Mouse (Mus musculus) heart, postnatal 0 days (tissue): ENCODE data around the gene Pitx2. TPM values are rescaled to one million over a fixed set of nuclear protein-coding genes. Genes with fewer than 3 reads are reported as not detected.

Source experiments
- ATAC-seq: fragments of 200-750 bp; cut with Nextera tagmentation; 2 replicates; pipeline ENCODE4 v1.8.0; 2017; ENCODE audit warnings: low read depth, moderate number of reproducible peaks, moderate library complexity; ENCODE audit not compliant: insufficient read depth
- DNase-seq: peaks from one replicate; pipeline ENCODE4 v3.0.0-alpha.2; 2016; ENCODE audit warnings: low spot score
- H3K27ac ChIP-seq: fragments of 300-500 bp; sonication (generic); 2 replicates; pipeline ENCODE4 v1.5.1; 2014; ENCODE audit warnings: low read depth, mild to moderate bottlenecking
- H3K27me3 ChIP-seq: fragments of 300-500 bp; sonication (generic); 2 replicates; pipeline ENCODE4 v1.6.1; 2014; ENCODE audit warnings: low read length, mixed read lengths; ENCODE audit not compliant: control insufficient read depth, insufficient read depth
- H3K36me3 ChIP-seq: fragments of 300-500 bp; sonication (generic); replicated peaks from 2 replicates; pipeline ENCODE4 v1.6.1; 2014; ENCODE audit warnings: low read length, mixed read lengths; ENCODE audit not compliant: control insufficient read depth, insufficient read depth
- H3K4me1 ChIP-seq: fragments of 300-500 bp; sonication (generic); 2 replicates; pipeline ENCODE4 v1.6.1; 2014; ENCODE audit warnings: antibody characterized with exemption; ENCODE audit not compliant: control insufficient read depth, insufficient read depth
- H3K4me2 ChIP-seq: fragments of 300-500 bp; sonication (generic); 2 replicates; pipeline ENCODE4 v1.6.1; 2014; ENCODE audit warnings: low read depth, mild to moderate bottlenecking, low read length, moderate library complexity
- H3K4me3 ChIP-seq: fragments of 300-500 bp; sonication (generic); 2 replicates; pipeline ENCODE4 v1.5.1; 2014; ENCODE audit warnings: low read depth, low read length
- H3K9ac ChIP-seq: fragments of 300-500 bp; sonication (generic); replicated peaks from 2 replicates; pipeline ENCODE4 v1.6.1; 2014; ENCODE audit warnings: low read depth, low read length, mixed read lengths
- H3K9me3 ChIP-seq: fragments of 300-500 bp; sonication (generic); replicated peaks from 2 replicates; pipeline ENCODE4 v1.6.1; 2016; ENCODE audit warnings: low read length; ENCODE audit not compliant: control insufficient read depth
- CTCF ChIP-seq: IDR thresholded peaks from 2 replicates; pipeline ENCODE4 v1.5.1; 2016; ENCODE audit warnings: antibody characterized with exemption, control low read depth, low read depth
- EP300 ChIP-seq: IDR thresholded peaks from 2 replicates; pipeline ENCODE4 v1.6.1; 2016; ENCODE audit warnings: antibody characterized with exemption, low read depth
- WGBS: fragments of 180-500 bp; shearing (Covaris S2); extraction: QIAGEN DNeasy Blood & Tissue Kit; methylation state at CpG from one replicate; pipeline ENCODE4 v1.1.7; 2014; 5-methylcytosine and 5-hydroxymethylcytosine counted together
- polyA plus RNA-seq: library from polyadenylated mRNA; unstranded; fragments of >200 nt; fragmentation: Nextera tagmentation; extraction: Ambion mirVana; gene quantifications from 2 replicates; pipeline ENCODE4 v1.2.1, GENCODE M21; 2015
- total RNA-seq: library from RNA; depleted of rRNA; stranded (reverse); fragments of >200 nt; gene quantifications from 2 replicates; pipeline ENCODE4 v1.2.3, GENCODE M21; 2014; ENCODE audit warnings: low replicate concordance

Pitx2 gene
- total and polyA plus RNA-seq, 2 experiments from 2014 or later: 3.9 to 13.0 TPM

GRCm38 (mm10) chr3:129164246-129164645, 35.4 kb upstream of the Pitx2 start:
- H3K27me3 ChIP-seq: no peaks in the 10 kb centered on the region
- no peaks in the 10 kb centered on the region for H3K4me1 ChIP-seq
- H3K4me3 ChIP-seq: no peak overlapping the region
- no peak for DNase-seq
- H3K4me2 ChIP-seq: no peak overlapping the region
- no peaks in the 10 kb centered on the region for H3K9me3 ChIP-seq
- H3K36me3 ChIP-seq: no peaks in the 10 kb centered on the region
- TF ChIP-seq EP300 (no peak), CTCF (no peak)
- no peak for ATAC-seq
- WGBS: 81% methylated on average over 1 of the region's 1 CpGs
- no peak overlapping the region for H3K9ac ChIP-seq
- no peak overlapping the region for H3K27ac ChIP-seq

- H3K9ac ChIP-seq: no peak overlapping the region
- 72% methylated on average over 8 of the region's 8 CpGs for WGBS
- TF ChIP-seq EP300 (no peak), CTCF (no peak)
- no peak overlapping the region for H3K4me2 ChIP-seq
- H3K4me1 ChIP-seq: no peaks in the 10 kb centered on the region
- no peak overlapping the region for H3K4me3 ChIP-seq
- H3K36me3 ChIP-seq: no peaks in the 10 kb centered on the region
- H3K9me3 ChIP-seq: no peaks in the 10 kb centered on the region
- DNase-seq (no peak), ATAC-seq (no peak)
- no peak overlapping the region for H3K27ac ChIP-seq
- H3K27me3 ChIP-seq: no peaks in the 10 kb centered on the region
Measured at GRCm38 (mm10) chr3:129165715-129166114, 34.0 kb upstream of the Pitx2 start.

GRCm38 (mm10) chr3:129166684-129167083, 33.0 kb upstream of the Pitx2 start:
- Histone ChIP-seq H3K9me3 (no peaks in the 10 kb centered on the region), H3K4me1 (no peaks in the 10 kb centered on the region), H3K36me3 (no peaks in the 10 kb centered on the region), H3K4me3 (no peak overlapping the region), H3K27ac (no peak overlapping the region), H3K4me2 (no peak overlapping the region), H3K9ac (no peak overlapping the region), H3K27me3 (no peaks in the 10 kb centered on the region)
- TF ChIP-seq EP300: no peak
- no peak for TF ChIP-seq CTCF
- no peak for ATAC-seq
- DNase-seq: no peak
- WGBS: 19% methylated on average over 6 of the region's 6 CpGs

DNA sequence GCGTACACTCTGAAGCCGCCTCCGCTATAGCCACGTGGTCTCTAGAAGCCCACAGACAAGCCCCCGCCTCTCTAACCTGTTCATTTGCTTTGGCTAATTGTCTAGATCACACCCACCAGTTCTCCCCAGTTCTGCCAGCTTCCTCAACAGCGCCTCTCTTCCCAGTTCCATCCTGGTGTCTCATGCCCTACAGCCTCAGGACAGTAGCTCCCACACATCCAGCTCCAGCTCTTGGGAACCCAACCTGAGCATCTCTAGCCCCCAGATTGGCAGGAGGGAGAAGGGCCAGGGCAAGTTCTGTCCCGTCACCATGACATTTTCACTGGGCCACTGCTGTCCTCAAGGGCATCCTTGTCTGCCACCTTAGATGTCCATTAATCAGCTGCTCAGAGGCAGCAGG, 29.3 kb upstream of the Pitx2 start:
- H3K4me1 ChIP-seq: no peaks in the 10 kb centered on the region
- no peaks in the 10 kb centered on the region for H3K27me3 ChIP-seq
- no peak overlapping the region for H3K9ac ChIP-seq
- H3K4me3 ChIP-seq: no peak overlapping the region
- TF ChIP-seq EP300: no peak
- no peak for TF ChIP-seq CTCF
- ATAC-seq: no peak
- 76% methylated on average over 7 of the region's 7 CpGs for WGBS
- H3K27ac ChIP-seq: no peak overlapping the region
- no peak for DNase-seq
- H3K9me3 ChIP-seq: no peaks in the 10 kb centered on the region
- no peaks in the 10 kb centered on the region for H3K36me3 ChIP-seq
- H3K4me2 ChIP-seq: no peak overlapping the region

- H3K9me3 ChIP-seq: no peaks in the 10 kb centered on the region
- H3K27ac ChIP-seq: no peak overlapping the region
- WGBS: 94% methylated on average over 4 of the region's 4 CpGs
- ATAC-seq (no peak), DNase-seq (no peak)
- H3K4me3 ChIP-seq: no peak overlapping the region
- no peaks in the 10 kb centered on the region for H3K27me3 ChIP-seq
- TF ChIP-seq EP300 (no peak), CTCF (no peak)
- H3K4me1 ChIP-seq: no peaks in the 10 kb centered on the region
- H3K36me3 ChIP-seq: no peaks in the 10 kb centered on the region
- H3K4me2 ChIP-seq: no peak overlapping the region
- no peak overlapping the region for H3K9ac ChIP-seq
Measured at GRCm38 (mm10) chr3:129171789-129172188, 27.9 kb upstream of the Pitx2 start.

DNA sequence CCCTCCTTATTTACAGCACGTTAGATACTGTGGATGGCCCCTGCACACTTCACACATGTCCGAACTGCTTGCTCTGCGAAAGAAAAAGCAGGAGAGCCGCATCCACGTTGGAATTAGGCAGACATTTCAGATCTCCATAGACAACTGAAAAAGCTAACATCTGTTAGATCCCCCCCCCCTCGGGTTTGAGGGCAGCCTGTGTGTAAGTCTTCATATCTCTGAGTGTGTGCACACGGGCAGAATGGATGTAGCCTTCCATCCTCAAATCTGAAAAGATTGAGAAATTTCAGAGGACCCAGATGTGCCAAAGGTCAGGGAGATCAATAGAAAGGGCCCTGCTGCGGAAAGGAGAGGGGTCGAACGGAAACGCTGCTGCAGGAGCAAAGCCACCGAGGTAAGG, 5.2 kb upstream of the Pitx2 start:
- ATAC-seq: no peak
- no peaks in the 10 kb centered on the region for H3K36me3 ChIP-seq
- no peak overlapping the region for H3K9ac ChIP-seq
- H3K27ac ChIP-seq: no peak overlapping the region
- WGBS: 12% methylated on average over 12 of the region's 12 CpGs
- H3K4me1 ChIP-seq: 0 out of 2 replicates have a peak, but pooled peaks cover 2% of the 10 kb centered on the region
- H3K9me3 ChIP-seq: no peaks in the 10 kb centered on the region
- no peak for DNase-seq
- H3K4me2 ChIP-seq: no peak overlapping the region
- peaks cover 79% of the 10 kb centered on the region for H3K27me3 ChIP-seq
- TF ChIP-seq CTCF (no peak), EP300 (no peak)
- no peak overlapping the region for H3K4me3 ChIP-seq
